Mouse (Mus musculus): Measurements from ENCODE around the gene Capn2.

The Capn2 gene

DNA sequence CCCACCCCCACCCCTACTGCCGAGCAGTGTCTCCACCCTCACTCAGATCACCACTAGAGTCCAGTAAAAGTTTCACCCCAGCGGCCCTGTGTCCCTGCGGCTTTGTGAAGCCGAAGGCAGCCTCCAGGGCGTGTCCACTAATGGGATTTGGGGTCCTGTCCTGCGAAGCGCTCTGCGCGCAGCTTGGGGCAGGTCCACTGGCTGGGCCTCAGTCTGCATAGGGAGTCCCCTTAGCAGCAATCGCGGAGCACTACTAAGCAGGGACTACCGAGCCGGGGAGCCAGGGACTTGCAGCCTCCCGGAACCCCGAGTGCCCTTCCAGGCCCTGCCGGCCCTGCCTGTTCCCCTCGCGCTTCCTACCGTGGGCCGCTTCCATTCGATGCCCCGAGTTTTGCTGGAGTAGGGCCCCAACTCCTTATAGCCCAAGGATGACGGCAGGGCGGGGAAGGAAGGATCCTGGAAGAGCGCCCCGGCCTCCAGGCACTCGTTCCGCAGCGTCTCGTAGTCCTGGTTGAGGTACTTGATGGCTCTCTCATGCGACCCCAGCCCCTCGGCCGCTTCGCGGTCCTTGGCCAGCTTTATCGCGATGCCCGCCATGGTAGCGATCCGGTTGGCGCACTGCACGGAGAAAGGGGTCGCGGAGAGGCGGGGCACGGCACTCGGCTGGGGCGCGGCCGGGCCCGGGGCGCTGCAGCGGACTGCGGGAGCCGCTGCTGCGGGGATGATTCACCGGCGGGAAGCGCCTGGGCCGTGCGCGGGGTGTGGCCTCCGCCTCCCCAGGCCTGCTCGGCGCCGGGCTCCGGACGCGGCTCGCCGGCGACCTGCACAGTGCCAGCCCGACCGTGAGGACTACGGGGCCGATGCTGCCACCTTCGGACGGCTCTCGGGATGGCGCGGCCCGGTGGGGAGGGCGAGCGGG, at the start of gene Capn2:
Gene Capn2 (minus strand): TSS at position 851 of the 919 bp plus-strand sequence.
- DNase-seq (ENCODE audit: low spot score in 2 of 2): peak; percentile 59 to 75

DNA sequence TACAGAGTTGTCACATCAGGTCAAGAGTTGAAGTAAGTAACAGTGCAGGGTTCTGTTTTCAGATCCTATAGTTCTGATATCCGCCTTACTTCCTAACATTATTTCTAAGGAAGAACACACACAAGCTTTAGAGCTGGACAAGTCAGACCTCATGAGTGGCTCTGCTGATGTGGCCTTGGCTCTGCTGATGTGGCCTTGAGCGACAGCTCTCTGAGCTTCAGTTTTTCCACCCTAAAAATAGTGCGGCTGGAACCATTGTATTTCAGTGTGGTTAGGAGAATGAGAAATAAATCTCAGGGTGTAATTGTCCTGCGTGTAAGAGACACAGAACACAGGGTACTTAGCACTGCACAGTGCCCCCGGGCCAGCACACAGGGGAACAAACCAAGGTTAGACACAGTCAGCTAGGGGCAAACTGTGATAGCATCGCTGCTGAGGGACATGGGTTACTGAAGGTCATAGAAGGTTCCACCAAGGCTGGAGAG, 48.0 kb upstream of the Capn2 start:
- no peak for DNase-seq (ENCODE audit: low spot score in 2 of 2)

DNA sequence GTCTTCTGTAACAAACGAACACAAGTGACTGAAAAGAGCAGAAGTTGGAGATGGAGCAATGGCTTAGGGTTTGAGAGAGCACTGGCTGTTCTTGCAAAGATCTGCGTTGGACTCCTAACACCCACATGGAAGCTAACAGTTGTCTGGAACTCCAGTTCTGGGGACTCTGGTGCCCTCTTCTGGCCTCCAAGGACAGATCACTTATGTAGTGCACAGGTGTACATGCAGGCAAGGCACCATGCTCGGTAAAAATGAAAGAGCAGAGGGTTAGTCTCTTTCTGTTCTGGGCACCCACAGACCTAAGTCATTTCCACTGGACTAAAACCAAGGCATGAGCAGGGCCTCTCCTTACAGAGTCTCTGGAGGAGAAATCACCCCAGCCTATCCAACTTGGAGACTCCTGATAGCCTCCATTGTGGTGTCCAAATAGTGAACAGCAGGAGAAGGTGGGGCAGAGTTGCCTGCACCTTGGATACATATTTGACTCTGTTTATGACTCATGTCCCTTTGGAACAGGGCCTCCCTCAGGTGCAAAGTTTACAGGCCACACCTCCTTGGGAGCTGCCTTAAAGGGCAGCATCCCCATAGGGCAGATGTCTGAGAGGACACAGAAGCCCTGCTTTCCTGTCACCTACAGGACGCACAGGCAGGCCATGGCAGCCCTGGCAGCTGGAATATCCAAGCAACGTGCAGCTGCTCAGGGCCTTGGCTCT, 47.2 kb upstream of the Capn2 start, which contains the start of gene Capn8:
Gene Capn8 (plus strand): TSS at position 600 of the 713 bp plus-strand sequence.
- no peak for DNase-seq (ENCODE audit: low spot score in 2 of 2)

DNA sequence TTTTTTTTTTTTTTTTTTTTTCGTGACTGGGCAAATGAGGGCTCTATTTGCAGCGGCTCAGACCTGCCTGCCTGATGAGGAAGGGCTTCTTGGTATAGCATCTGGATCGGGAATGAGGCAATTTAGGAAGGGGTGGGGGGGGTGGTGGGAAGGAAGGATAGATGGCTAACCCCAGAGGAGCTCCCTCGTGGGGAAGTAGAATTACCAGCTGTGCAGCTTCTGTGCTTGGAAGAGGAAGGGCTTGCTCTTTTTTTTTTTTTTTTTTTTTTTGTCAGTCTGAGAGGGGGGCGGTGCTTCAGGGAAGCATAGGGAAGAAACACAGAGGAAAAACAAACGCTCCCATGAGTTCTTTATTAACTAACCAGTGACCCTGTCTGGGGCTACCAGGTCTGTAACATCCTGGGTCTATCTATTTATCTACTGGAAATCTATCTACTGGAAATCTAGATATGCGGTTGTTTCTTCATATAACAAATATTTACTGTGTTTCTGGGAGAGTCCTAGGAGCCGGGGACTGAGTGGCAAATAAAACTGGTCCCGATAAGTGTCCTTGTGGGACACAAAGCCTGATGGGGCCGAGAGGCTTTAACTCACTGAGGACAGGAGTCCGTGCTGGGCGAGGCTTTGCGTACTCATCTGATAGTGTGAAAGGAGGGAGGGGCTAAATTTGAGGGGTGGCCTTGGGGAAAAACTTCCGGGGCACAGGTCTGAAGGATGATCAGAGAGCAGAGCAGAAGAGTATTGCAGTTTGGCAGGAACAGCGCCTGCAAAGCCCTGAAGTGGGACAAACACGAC, 45.4 kb upstream of the Capn2 start:
- no peak for DNase-seq (ENCODE audit: low spot score in 2 of 2)

DNA sequence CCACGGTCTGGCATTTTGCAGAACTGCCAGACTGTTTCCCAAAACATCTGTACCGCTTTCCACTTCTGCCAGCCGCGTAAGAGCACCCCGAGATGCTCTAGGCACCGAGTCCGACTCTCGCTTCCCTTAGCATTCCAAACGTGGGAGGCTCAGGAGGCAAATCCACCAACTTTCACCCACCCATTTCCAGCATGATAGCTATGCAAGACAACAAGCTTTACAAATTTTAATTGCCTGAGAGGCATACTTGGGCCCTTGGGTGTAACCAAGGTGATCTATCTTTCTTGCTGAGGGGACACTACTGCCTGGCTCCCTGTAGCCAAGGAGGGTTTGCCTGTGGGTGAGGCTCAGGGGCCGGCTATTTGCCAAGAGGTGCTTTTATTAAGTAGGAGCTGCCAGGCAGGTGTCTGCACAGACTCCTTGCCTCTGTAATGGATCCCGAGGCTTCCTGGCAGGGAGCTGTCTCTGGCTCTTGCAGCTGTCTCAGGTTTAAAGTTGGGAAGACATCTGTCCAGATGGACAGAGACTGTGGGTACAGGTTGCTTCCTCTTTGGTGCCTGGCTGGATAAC, 44.6 kb upstream of the Capn2 start:
- no peak for DNase-seq (ENCODE audit: low spot score in 2 of 2)

DNA sequence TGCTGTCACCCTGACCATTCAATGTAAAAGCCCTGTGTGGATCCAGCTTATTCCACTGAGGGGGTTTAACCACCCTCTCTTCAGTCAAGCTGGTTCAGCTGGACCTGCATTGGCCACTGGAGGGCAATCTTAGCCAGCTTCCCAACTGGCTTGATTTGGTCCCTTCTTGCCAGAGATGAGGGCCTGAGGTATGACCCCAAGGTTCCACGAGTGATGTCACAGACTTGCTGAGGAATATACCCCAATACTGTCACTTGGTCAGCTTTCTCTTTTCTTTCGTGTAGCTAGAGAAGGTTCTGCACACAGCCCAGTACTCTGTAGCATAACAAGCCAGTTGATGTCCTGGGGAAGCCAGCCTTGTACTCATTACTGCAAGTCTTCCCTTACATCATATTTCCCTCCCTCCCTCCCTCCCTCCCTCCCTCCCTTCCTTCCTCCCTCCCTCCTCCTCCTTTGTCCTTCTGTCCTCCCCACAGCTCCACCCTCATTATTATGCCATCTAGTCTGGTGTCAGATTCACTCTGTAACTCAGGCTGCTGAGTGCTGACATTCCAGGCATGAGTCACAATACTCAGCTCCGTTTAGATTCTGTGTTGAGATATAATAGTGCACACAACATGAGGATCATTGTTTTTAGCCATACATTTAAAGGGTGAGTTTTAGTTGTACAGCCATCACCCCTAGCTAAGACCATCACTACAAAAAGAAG, 43.1 kb upstream of the Capn2 start:
- no peak for DNase-seq (ENCODE audit: low spot score in 2 of 2)

DNA sequence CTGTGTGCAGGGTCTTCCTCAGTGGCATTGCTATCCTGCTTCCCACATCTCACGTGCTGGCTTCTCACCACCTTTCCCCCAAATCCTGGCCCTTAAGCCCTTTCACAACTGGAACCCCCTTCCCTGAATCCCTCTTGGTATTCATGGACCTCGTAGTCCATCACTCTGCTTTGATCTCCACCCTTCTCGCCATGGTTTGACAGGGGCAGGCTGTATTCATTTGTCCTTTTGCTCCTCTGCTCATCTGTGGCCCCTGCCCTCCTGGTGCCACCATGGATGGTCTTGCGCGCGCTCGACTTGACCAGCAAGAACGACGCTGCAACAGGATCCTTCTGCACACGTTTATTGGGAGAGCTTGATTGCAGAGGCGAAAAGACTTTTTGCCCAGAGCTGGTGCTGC, 42.1 kb upstream of the Capn2 start:
- no peak for DNase-seq (ENCODE audit: low spot score in 2 of 2)

DNA sequence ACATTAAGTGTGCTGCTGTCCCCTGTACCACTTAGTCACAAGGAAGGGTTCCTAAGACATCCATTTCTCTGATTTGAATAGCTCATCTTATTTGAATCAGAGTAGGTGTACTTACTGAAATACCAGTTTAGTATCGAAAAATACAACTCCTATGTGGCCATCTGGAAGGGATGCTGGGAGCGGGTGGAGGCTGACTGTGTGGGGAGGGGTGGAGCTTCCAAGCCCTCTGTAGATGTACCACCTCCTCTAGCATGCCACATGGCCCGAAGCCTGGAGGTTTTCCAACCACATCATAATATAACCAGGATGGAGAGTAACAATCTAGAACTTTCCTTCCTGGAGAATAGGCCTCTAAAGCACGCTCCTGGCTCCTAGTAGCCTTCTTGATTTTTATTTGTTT, 40.9 kb upstream of the Capn2 start:
- no peak for DNase-seq (ENCODE audit: low spot score in 2 of 2)

DNA sequence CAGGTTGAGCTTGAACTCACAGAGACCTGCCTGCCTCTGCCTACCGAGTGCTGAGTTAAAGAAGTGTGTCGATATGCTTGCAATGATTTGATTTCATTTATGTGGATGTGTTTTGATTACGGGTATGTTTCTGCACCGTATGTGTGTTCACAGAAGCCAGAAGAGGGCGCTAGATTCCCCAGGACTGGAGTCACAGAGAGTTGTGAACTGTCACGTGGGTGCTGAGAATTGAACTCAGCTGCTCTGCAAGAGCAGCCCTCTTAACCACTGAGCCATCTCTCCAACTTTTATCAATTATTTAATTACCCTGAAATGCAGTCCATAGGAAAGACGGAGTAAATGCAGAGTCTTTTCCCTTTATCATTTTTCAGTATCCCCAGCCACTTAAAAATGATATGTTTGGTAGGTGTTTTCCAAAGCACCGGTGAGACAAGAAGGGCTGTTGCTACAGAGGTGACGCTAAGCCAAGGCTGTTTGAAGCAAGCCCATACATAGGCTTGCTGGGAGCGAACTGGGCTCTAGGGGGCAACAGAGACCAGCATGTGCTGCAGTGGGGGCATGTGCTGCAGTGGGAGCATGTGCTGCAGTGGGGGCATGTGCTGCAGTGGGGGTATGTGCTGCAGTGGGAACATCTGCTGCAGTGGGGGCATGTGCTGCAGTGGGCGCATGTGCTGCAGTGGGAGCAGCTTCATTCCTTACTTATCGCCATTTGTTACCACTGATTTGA, 36.4 kb upstream of the Capn2 start:
- peak in 1 of 2 experiments; percentile 26 for DNase-seq (ENCODE audit: low spot score in 2 of 2)

DNA sequence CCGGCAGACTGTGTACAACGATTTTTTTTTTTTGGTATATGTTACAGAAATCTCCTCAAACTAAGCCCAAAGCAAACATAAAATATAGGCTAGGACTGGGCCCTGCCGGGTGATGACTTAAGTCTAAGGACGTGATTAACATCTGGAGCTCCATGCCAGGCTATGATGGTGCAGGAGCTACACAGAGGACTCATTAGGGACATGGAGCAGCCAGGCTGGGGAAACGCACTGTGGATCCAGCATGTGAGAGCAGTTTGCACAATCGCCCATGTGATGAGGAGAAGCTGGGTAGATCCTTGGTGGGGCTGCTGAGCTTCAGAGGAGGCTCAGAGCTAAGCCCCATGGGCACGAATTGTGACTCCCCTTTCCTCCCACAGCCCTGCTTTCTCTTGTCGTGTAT, 33.4 kb upstream of the Capn2 start:
- no peak for DNase-seq (ENCODE audit: low spot score in 2 of 2)

DNA sequence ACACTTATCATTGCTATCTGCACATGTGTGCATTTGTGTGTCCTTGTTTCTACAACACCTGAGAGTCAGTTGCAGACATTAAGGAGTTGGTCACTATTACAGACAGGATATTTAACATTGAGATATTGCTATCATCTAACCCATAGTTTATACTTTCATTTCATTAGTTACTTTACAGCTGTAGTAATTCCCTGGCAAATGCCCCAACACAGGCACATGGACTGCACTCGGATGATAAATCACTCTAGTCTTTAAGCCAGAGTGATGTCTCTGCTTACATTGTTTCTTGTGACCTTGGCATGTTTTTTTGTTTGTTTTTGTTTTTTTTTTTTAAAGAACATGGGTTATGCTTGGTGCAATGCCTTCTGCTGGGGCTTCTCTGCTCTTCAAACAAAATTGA, 26.5 kb upstream of the Capn2 start:
- DNase-seq (ENCODE audit: low spot score in 2 of 2): no peak

DNA sequence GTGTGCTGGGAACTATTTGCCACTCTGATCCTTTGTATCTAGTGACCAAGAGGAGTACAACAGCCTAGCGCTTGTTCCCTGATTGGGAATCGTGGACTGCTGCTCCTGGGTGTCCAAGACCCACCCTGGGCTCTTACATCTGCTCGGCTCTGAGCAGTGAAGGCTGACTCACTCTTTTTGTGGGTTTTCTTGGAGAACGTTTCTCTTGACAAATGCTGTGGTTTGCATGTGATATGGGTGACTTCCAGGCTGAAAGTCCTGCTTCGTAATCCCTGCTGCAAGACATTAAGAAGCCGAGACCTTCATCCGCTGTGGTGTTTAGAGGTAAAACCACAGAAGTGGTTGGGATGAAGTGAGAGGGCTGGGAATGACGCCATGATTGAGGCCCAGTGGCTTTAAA, 25.7 kb upstream of the Capn2 start:
- DNase-seq (ENCODE audit: low spot score in 2 of 2): no peak

DNA sequence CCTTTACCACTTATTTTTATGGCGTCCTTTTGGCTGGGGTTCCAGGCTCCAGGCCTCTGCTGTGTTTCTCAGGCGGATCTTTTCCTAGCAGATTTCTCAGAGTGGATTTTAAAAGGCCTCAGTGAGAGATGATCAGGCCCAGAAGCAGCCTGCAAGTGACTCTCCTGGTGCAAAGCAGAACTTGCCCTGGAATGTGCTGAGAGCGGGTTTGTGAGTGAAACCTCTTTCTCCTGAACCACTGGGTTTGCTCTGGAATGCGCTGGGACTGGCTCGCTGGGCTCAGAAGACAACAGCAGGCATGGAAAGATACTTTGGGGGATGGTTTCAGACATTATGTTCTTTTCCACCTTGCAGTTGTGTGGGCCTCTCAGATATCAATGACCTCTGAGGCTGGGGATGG, 24.7 kb upstream of the Capn2 start:
- DNase-seq (ENCODE audit: low spot score in 2 of 2): no peak

DNA sequence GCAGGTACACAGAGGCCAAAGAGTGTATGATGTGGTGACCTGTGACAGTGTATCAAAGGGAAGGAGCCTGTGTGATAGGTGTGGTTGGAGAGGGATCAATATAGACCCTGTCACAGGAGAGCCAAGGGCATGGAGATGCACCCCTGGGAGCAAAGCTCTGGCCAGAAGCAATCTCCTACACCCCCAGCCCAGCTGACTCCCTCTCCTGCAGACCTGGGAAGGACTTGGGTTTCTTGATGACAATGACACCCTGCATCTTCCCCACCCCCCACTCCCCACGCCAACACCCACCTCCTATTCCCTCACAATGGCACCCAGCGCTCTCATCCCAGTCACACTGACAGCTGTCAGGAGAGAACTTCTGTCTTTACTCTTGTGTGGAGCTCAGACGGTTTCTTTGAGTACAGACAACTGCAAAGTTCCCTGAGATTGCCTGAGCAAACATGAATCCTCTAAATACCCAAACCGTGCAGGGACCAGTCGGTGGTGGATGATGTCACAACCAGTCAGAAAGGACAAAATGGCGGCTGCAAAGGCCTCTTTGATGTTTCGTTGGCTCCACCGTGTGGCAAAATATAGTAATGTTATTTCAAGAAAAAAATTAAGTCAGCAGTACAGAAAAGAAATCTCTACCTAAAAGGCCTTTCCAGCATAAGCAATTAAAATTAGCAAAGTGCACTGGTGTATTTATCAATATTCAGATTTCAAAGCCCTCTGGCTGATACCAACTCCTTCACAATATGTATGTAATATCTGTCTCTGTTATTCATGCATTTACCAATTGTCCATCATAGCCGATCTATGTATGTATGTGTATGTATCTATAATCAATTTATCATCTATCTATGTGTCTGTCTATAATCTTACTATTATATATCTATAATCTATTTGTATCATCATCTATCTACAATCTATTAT, 21.9 kb upstream of the Capn2 start:
- DNase-seq (ENCODE audit: low spot score in 2 of 2): peak in 1 of 2 experiments; percentile 53

DNA sequence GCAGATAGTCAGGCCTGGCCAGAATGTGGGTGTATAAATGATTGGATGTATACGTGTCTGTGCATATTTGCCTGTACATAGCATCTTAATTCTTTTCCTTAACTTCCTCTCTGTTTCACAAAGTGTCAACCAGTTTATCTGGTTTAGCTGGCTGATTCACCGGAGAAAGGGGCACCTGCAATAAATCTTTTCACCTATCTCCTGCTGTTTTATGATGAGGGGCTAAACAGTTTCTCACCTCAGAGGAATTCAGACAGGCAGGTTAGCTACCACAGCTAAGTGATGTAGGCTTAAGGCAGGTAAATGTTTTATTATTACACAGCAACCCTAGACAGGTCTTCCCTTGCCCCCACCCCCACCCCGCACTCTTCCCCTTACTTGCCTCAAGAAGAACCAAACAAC, 17.7 kb upstream of the Capn2 start:
- no peak for DNase-seq (ENCODE audit: low spot score in 2 of 2)

DNA sequence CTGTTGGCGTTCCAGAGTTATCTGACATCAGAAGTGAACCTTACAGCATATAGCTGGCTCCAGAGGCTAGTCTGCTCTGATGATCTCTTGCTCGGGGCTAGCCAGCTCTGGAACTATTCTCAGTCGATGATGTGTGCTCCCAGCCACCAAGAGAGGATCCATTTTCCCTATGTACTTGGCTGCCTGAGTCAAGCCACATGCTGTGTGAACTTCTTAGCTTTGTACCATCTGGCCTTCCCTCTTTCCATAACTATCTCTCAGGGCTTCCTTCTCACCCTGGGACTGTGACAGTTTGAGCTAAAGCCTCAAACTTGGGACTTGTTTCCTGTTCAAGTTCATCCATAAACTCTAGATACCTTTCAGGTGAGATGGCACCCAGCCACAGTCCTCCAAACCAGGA, 16.2 kb upstream of the Capn2 start:
- DNase-seq (ENCODE audit: low spot score in 2 of 2): no peak

DNA sequence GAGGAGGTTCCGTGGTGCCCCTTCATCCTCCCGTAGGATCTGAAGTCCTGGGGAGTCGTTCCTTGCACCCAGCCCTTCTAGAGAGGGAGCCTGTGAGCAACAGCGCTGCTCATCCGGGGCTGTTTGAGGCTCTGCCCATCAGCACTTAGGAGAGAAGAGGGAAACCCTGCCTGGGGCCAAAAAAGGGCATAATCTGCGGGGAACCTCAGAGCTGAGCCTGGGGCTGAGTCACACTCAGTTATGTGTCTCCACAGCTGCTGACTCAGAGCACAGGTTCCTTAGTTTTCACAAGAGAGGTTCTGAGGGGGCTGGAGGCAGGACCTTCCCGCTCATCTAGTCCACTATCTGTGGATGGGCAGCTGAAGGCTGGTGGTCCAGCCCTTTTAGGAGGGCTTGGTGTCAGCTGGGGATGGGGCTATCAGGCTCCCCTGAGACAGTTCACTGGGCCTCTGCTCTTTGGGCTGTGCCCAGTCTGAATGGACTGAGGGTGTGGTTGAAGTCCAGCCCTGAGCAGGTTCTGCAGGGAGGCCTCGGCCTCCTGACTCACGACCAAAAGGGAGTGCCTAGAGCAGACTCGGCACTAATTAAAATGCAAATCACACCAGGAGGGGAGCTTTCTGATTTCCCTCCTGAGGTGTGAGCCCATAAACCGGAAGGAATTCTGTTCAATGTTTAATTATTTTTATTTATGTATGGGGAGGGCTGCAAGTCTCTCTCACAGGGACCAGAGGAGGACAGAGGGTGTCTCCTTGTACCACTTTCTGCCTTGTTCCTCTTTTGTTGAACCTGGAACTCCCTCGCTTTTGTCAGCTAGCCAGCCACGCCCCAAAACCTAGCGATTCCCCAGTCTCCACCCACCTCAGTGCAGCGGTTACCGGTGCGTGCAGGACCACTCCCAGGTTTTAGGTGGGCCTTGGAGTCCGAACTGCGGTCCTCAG, 10.8 kb upstream of the Capn2 start:
- peak in 1 of 2 experiments; percentile 27 for DNase-seq (ENCODE audit: low spot score in 2 of 2)

DNA sequence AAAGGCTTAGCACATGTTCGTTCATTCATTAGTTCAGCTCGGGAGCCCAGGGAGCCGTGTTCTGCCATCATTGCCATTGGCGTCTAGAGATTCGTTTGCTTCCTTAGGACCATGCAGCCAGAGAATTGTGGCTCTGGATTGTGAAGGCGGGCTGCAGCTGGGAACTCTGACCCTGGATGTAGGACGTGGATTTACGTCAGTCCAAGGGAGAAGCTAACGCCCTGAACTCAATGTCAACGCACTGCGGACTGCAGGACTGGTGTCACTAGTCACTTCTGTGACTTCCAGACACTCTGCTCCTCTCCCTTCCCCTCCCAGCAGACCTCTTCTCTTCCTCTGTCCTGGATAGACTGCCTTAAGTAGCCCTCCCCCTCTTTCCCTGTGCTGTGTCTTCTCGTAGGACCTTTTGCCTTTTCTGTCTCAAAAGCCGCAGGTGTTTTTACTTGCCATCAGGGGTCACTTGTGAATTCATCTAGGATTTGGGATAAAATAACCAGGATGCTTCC, 9.9 kb upstream of the Capn2 start:
- no peak for DNase-seq (ENCODE audit: low spot score in 2 of 2)

Measured in spleen, postnatal 14 days (tissue).